Mouse (Mus musculus): ENCODE data around the gene Rnaseh2b.

- TF ChIP-seq FLI1 (IDR thresholded peaks at IDR 0.05; ENCODE audit: low read length) (no peak), GATA1 (IDR thresholded peaks at IDR 0.05; ENCODE audit: borderline replicate concordance, low read length) (no peak)
Measured at GRCm38 (mm10) chr14:62258125-62258524, 34.3 kb upstream of the Rnaseh2b start.
